ENCODE assay signal across 8 mouse cellular contexts in the genomic region with DNA sequence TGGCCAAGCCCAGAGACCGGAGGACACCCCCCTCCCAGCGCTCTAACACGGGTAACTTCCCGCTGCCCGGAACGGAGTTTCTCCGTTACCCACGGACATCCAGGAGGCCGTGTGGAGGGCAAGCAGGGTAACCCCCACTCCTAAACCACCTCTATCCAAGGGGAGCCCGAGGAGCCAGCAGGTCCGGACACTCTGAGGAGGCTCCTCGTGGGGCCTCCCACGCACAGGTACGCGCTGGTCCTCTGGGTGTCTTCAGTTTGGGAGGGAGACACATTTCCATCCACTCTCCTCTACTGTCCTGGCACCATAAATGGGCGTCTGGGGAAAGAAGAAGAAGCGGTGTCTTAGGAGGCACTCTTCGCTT.
DNase-seq lines count a peak whose midpoint lies in the region; ATAC-seq and TF ChIP-seq lines count a peak whose summit lies in the region.

No protein-coding gene starts in this region.

- no peak for TF ChIP-seq EP300 in ES-Bruce4 (IDR thresholded peaks at IDR 0.05; ENCODE audit: insufficient read depth, low read depth, low read length)

- H3K4me2 ChIP-seq in hindbrain, embryonic 11.5 days (replicated peaks; ENCODE audit: low read depth, low read length), result peak overlapping the region; percentile 94

- TF ChIP-seq CTCF in gastrocnemius, adult 2 months (IDR thresholded peaks at IDR 0.05), result no peak
- no peak for TF ChIP-seq CTCF in ES-Bruce4 (IDR thresholded peaks at IDR 0.05; ENCODE audit: low read depth, low read length)
- TF ChIP-seq CTCF in thymus, adult 2 months (IDR thresholded peaks at IDR 0.05; ENCODE audit: borderline replicate concordance, control insufficient read depth, extremely low read depth, insufficient read depth, low read length, poor library complexity), result no peak

- no peak for DNase-seq in gastrocnemius, adult 2 months
- DNase-seq in gastrocnemius, postnatal 4 days (ENCODE audit: low spot score in 2 of 2), result no peak
- DNase-seq in hindbrain, embryonic 11.5 days (ENCODE audit: low spot score), result no peak
- no peak for DNase-seq in midbrain, embryonic 10.5 days (ENCODE audit: low spot score)
- no peak for DNase-seq in gastrocnemius, adult 18-20 months (ENCODE audit: low spot score)
- DNase-seq in thymus, adult 2 months, result no peak
- no peak for DNase-seq in frontal cortex, postnatal 36 days (ENCODE audit: low spot score in 2 of 2)

- H3K27ac ChIP-seq in gastrocnemius, adult 2 months, result no peak overlapping the region
- no peak overlapping the region for H3K27ac ChIP-seq in ES-Bruce4 (ENCODE audit: insufficient read depth, low read length)
- no peak overlapping the region for H3K27ac ChIP-seq in hindbrain, embryonic 11.5 days (ENCODE audit: low read depth, low read length)
- peak overlapping the region; percentile 63 for H3K27ac ChIP-seq in midbrain, embryonic 10.5 days (replicated peaks)
- no peak overlapping the region for H3K27ac ChIP-seq in thymus, adult 2 months (ENCODE audit: control insufficient read depth, insufficient read depth, low read length)

- TF ChIP-seq POLR2A in ES-Bruce4 (IDR thresholded peaks at IDR 0.05; ENCODE audit: insufficient read depth, low read length), result no peak
- TF ChIP-seq POLR2A in thymus, adult 2 months (IDR thresholded peaks at IDR 0.05; ENCODE audit: control insufficient read depth, extremely low read depth, insufficient read depth, low read length, poor library complexity), result no peak

- no peaks in the 10 kb centered on the region for H3K36me3 ChIP-seq in ES-Bruce4 (ENCODE audit: control insufficient read depth, insufficient read depth, low read length, poor library complexity, severe bottlenecking)
- no peaks in the 10 kb centered on the region for H3K36me3 ChIP-seq in hindbrain, embryonic 11.5 days (ENCODE audit: control insufficient read depth, insufficient read depth, low read length)
- no peaks in the 10 kb centered on the region for H3K36me3 ChIP-seq in midbrain, embryonic 10.5 days
- no peaks in the 10 kb centered on the region for H3K36me3 ChIP-seq in thymus, adult 2 months (ENCODE audit: control insufficient read depth, insufficient read depth, low read length)

- intact Hi-C loops in gastrocnemius, adult 2 months (cut with DNase I), result no loop called here

- no peaks in the 10 kb centered on the region for H3K4me1 ChIP-seq in ES-Bruce4 (ENCODE audit: control insufficient read depth, insufficient read depth, low read length)
- H3K4me1 ChIP-seq in hindbrain, embryonic 11.5 days (replicated peaks; ENCODE audit: control insufficient read depth, insufficient read depth, low read length), result no peaks in the 10 kb centered on the region
- peaks cover 23% of the 10 kb centered on the region for H3K4me1 ChIP-seq in midbrain, embryonic 10.5 days
- H3K4me1 ChIP-seq in thymus, adult 2 months (replicated peaks; ENCODE audit: control insufficient read depth, insufficient read depth, low read length), result no peaks in the 10 kb centered on the region

- H3K4me3 ChIP-seq in gastrocnemius, adult 2 months, result peak overlapping the region; percentile 67
- peak overlapping the region; percentile 79 for H3K4me3 ChIP-seq in ES-Bruce4 (ENCODE audit: low read depth, low read length)
- H3K4me3 ChIP-seq in hindbrain, embryonic 11.5 days (ENCODE audit: low read depth, low read length), result peak overlapping the region; percentile 54
- peak overlapping the region; percentile 70 for H3K4me3 ChIP-seq in midbrain, embryonic 10.5 days
- no peak overlapping the region for H3K4me3 ChIP-seq in thymus, adult 2 months (ENCODE audit: control insufficient read depth, insufficient read depth, low read length)

- H3K27me3 ChIP-seq in ES-Bruce4 (ENCODE audit: control insufficient read depth, insufficient read depth, low read length, poor library complexity, severe bottlenecking), result no peaks in the 10 kb centered on the region
- peaks cover 21% of the 10 kb centered on the region for H3K27me3 ChIP-seq in hindbrain, embryonic 11.5 days (ENCODE audit: control insufficient read depth, insufficient read depth, low read length)
- H3K27me3 ChIP-seq in midbrain, embryonic 10.5 days (ENCODE audit: low read depth, poor library complexity, severe bottlenecking), result peaks cover 78% of the 10 kb centered on the region
- H3K27me3 ChIP-seq in thymus, adult 2 months (ENCODE audit: control insufficient read depth, insufficient read depth, low read length), result peaks cover 10% of the 10 kb centered on the region; the same call in 1 of the 2 replicates

- ATAC-seq in hindbrain, embryonic 11.5 days (ENCODE audit: low FRiP score), result peak; percentile 41

- WGBS in hindbrain, embryonic 11.5 days, result 7% methylated on average over 18 of the region's 18 CpGs
- 4% methylated on average over 18 of the region's 18 CpGs for WGBS in midbrain, embryonic 10.5 days
- WGBS in thymus, adult 2 months, result 11% methylated on average over 18 of the region's 18 CpGs

- H3K9me3 ChIP-seq in ES-Bruce4 (replicated peaks; ENCODE audit: control insufficient read depth, insufficient read depth, low read length, poor library complexity, severe bottlenecking), result no peaks in the 10 kb centered on the region
- no peaks in the 10 kb centered on the region for H3K9me3 ChIP-seq in hindbrain, embryonic 11.5 days (ENCODE audit: control insufficient read depth, low read length)
- no peaks in the 10 kb centered on the region for H3K9me3 ChIP-seq in midbrain, embryonic 10.5 days (replicated peaks)

- H3K9ac ChIP-seq in ES-Bruce4 (ENCODE audit: low read depth, poor library complexity, severe bottlenecking), result peak overlapping the region; percentile 57; the same call in 1 of the 2 replicates
- peak overlapping the region; percentile 70; the same call in 1 of the 2 replicates for H3K9ac ChIP-seq in hindbrain, embryonic 11.5 days (ENCODE audit: low read depth, low read length)
